Mouse (Mus musculus): Measurements from ENCODE around the gene Nprl3. TPM values are rescaled to one million over a fixed set of nuclear protein-coding genes. Genes with fewer than 3 reads are reported as not detected.
"Not testable (repeated sequence)": the region's sequence is repeated elsewhere in the genome, so short reads cannot be mapped to it uniquely, and the experiment has no call there.

Nprl3 gene
- polyA plus RNA-seq (2015; fragmentation: Nextera tagmentation; extraction: Ambion mirVana), result 48.3 and 54.2 TPM in 2 replicates

DNA sequence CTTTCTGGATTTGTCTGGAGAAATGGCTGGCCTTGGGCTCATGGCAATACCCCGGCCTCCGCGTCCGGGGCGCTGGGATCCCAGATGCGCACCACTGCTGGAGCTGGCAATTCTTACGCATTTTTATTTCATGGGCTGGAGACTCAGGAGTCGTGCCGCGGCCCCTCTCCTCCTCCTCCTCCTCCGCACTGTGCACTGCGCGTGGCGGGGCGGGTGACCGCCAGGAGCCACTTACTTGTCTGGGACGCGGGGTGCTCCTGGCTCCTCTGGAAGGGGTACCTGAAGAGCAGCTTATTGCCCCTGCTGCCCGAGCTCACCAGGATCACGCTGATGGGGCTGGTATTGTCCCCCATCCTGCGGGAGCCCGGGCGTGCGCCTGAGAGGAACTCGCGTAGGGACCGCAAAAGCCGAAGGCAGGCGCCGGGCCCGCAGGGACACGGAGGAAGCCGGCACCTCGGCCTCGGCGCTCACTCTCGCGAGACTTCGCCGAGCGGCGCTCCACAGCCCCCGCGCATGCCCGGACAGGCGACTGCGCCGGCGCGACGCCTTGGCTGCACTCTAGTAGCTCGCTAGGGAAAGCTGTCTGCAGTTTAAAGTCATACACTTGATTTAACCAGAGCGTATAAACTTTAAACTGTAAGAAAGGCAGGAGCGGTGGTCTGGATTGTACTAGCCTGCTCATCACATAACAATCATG lies at the start of gene Nprl3:
TSS of gene Nprl3 (minus strand) at position 520 of the 697 bp plus-strand sequence.
- Histone ChIP-seq H3K9ac (peak within 1 kb of the TSS; percentile 92), H3K36me3 (ENCODE audit: poor library complexity, severe bottlenecking) (peaks cover 6% of the 10 kb centered on the region; the same call in 1 of the 2 replicates), H3K27ac (peak within 1 kb of the TSS; percentile 96), H3K4me1 (peaks cover 17% of the 10 kb centered on the region), H3K27me3 (0 out of 2 replicates have a peak, but pooled peaks cover 16% of the 10 kb centered on the region), H3K4me2 (peak within 1 kb of the TSS; percentile 73), H3K4me3 (peak within 1 kb of the TSS; percentile 69), H3K9me3 (replicated peaks) (no peaks in the 10 kb centered on the region)
- under 1% methylated on average over 54 of the region's 54 CpGs for WGBS
- ATAC-seq, result peak; percentile 100

DNA sequence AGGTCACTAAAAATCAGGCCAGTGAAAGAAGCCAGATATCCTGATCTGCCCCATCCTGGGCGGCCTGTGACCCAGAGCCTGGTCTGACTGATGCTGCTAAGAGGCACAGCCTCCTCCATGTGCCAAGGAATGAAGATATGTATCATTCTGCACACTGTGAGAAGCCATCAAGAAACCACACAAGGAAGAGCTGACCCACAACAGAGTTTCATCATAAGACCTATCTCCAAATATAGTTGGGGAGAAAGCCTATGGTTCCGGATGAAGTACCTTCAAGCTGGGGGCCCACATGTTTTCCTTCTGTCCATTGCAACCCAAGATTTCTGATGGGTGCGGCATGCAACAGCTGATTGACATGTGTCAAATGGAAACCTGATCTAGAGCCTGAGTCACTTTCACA lies 48.5 kb upstream of the Nprl3 start:
- H3K36me3 ChIP-seq (ENCODE audit: poor library complexity, severe bottlenecking), result no peaks in the 10 kb centered on the region
- H3K27me3 ChIP-seq, result no peaks in the 10 kb centered on the region
- ATAC-seq, result no peak
- H3K27ac ChIP-seq, result no peak overlapping the region
- no peaks in the 10 kb centered on the region for H3K4me1 ChIP-seq
- no peak overlapping the region for H3K4me2 ChIP-seq
- WGBS, result 80% methylated on average over 3 of the region's 3 CpGs
- H3K9me3 ChIP-seq (replicated peaks), result no peaks in the 10 kb centered on the region
- no peak overlapping the region for H3K9ac ChIP-seq
- H3K4me3 ChIP-seq, result no peak overlapping the region

DNA sequence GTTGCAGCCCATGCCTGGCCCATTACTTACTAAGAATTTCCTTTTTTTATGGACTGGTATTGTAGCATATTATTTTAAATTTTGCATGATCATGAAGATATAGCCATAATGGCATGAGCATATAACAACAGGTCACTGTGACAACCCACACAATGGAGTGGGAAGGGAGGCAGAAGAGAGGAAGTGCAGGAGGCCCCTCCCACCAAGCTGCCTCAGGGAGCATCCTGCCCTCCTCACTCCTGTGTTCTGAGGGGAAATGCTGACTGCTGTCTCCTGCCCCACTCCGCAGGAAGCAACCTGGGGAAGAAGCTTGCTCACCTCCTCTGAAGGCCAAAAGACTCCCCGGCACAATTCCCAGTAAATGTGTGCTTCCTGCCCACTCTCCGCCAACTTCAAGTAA lies 42.4 kb upstream of the Nprl3 start:
- H3K27ac ChIP-seq, result no peak overlapping the region
- no peaks in the 10 kb centered on the region for H3K9me3 ChIP-seq (replicated peaks)
- no peak overlapping the region for H3K4me3 ChIP-seq
- H3K9ac ChIP-seq, result no peak overlapping the region
- no peak for ATAC-seq
- no peaks in the 10 kb centered on the region for H3K27me3 ChIP-seq
- WGBS, result 83% methylated on average over 3 of the region's 3 CpGs
- no peaks in the 10 kb centered on the region for H3K36me3 ChIP-seq (ENCODE audit: poor library complexity, severe bottlenecking)
- H3K4me2 ChIP-seq, result no peak overlapping the region
- H3K4me1 ChIP-seq, result no peaks in the 10 kb centered on the region

DNA sequence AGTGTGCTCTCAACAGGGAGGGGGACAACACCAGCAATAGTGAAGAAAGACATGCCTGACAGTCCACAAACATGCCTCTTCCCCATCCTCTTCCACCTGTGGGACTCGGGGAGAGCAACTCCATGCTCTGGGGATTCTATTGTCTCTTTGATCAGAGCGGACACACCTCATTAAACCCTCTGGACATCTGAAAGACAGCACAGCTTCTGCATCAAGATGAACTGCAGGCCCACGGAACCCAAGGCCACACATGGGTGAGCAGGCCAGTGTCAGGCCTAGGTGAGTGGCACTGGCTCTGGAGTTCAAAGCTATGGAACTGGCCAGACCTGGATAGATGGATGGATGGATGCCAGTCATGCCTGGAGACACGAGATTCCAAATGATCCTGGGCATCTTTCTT lies 41.9 kb upstream of the Nprl3 start:
- no peaks in the 10 kb centered on the region for H3K27me3 ChIP-seq
- no peaks in the 10 kb centered on the region for H3K4me1 ChIP-seq
- no peak for ATAC-seq
- H3K4me3 ChIP-seq, result no peak overlapping the region
- no peak overlapping the region for H3K9ac ChIP-seq
- no peaks in the 10 kb centered on the region for H3K9me3 ChIP-seq (replicated peaks)
- H3K27ac ChIP-seq, result no peak overlapping the region
- 58% methylated on average over 4 of the region's 4 CpGs for WGBS
- no peaks in the 10 kb centered on the region for H3K36me3 ChIP-seq (ENCODE audit: poor library complexity, severe bottlenecking)
- H3K4me2 ChIP-seq, result no peak overlapping the region

DNA sequence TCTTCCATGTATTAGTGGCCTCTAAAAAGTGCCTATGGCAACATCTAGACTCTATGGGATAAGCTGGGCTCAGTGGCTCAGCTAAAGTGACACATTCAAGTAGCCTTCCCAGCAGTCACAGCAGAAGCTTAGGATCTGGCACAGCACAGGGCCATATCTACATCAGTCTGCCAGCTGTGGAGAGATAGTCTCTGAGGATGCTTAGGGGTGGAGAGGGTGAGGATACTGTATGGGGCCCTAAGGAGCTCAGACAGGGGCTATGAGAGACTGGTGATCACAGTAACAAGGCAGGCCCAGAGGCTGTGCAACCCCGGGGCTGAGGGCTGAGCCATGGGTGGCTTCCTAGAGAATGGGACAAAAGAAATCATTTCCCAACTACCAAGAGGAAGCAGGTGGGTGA lies 39.5 kb upstream of the Nprl3 start:
- Histone ChIP-seq H3K4me3 (no peak overlapping the region), H3K27me3 (no peaks in the 10 kb centered on the region), H3K4me1 (0 out of 2 replicates have a peak, but pooled peaks cover 3% of the 10 kb centered on the region), H3K4me2 (no peak overlapping the region), H3K36me3 (ENCODE audit: poor library complexity, severe bottlenecking) (no peaks in the 10 kb centered on the region), H3K9me3 (replicated peaks) (no peaks in the 10 kb centered on the region), H3K9ac (no peak overlapping the region), H3K27ac (no peak overlapping the region)
- 91% methylated on average over 1 of the region's 1 CpGs for WGBS
- no peak for ATAC-seq

DNA sequence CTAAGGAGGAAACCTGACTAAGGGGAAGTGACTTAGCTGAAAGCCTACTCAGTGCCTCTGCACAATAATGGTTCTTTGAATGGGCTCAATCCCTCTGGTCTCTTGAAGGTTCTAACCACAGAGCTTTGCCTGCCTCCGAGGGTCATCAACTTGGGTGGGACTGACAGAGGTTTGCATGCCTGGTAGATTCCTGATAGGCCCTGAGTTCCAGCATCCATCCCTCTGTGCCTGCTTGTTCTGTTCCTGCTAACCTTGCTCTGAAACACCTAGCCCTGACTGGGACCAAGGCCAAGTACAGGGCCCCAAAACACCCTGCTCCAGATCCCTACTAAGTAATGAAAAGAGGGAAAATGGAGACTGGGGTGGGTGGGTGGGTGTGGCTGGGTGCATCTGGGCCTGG lies 35.9 kb upstream of the Nprl3 start:
- Histone ChIP-seq H3K27me3 (peaks cover 12% of the 10 kb centered on the region; the same call in 1 of the 2 replicates), H3K27ac (no peak overlapping the region), H3K4me1 (0 out of 2 replicates have a peak, but pooled peaks cover 3% of the 10 kb centered on the region), H3K4me2 (no peak overlapping the region), H3K36me3 (ENCODE audit: poor library complexity, severe bottlenecking) (no peaks in the 10 kb centered on the region), H3K9ac (no peak overlapping the region), H3K9me3 (replicated peaks) (no peaks in the 10 kb centered on the region), H3K4me3 (no peak overlapping the region)
- ATAC-seq, result no peak
- WGBS, result 74% methylated on average over 1 of the region's 1 CpGs

DNA sequence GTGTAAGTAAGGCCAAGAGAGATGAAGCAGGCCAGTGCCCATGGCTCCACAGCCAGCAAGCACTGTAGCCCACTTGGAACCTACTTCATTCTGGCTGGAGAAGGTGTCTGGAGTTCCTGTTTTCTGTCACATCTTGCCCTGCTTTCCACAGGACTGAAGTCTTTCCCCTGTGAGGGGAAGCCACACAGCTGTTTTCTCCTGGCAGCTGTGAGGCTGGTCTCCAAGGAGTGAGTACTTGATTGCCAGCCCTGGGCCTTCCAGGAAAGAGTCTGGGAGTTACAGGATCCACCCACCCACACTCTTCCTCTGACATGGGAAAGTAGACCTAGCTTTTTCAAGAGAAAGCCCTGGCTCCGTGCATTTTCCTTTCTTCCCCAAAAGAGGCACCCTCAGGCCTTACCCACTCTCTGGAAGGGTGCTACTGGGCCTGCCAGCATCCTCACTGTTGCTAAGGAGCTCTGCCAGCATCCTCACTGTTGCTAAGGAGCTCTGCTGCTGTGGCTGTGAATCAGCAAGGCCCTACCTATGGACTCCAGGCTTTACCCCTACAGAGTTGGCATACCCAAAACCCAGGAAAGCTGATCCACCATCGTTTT lies 35.4 kb upstream of the Nprl3 start:
- no peak overlapping the region for H3K9ac ChIP-seq
- no peak for ATAC-seq
- H3K9me3 ChIP-seq (replicated peaks), result no peaks in the 10 kb centered on the region
- no peaks in the 10 kb centered on the region for H3K36me3 ChIP-seq (ENCODE audit: poor library complexity, severe bottlenecking)
- H3K4me2 ChIP-seq, result no peak overlapping the region
- H3K4me3 ChIP-seq, result no peak overlapping the region
- no peak overlapping the region; the same call in 1 of the 2 replicates for H3K27ac ChIP-seq
- peaks cover 12% of the 10 kb centered on the region; the same call in 1 of the 2 replicates for H3K27me3 ChIP-seq
- 57% methylated on average over 2 of the region's 2 CpGs for WGBS
- H3K4me1 ChIP-seq, result 0 out of 2 replicates have a peak, but pooled peaks cover 3% of the 10 kb centered on the region

DNA sequence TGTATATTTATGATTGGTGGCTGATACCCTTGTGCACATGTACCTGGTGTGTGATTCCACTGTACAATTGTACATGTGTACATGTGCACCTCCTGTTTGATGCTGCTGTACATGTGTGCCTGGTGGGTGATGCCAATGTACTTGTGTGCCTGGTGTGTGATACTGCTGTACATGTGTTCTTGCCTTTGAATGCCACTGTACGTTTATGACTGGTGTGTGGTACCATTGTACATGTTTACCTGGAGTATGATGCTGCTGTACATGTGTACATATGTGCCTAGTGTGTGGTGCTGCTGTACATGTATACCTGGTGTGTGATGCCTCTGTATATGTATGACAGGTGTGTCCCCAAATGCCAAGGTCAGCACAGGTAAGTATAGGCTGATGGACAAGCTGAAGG lies 34.0 kb upstream of the Nprl3 start:
- H3K9me3 ChIP-seq (replicated peaks), result no peaks in the 10 kb centered on the region
- H3K4me1 ChIP-seq, result 0 out of 2 replicates have a peak, but pooled peaks cover 3% of the 10 kb centered on the region
- no peak overlapping the region for H3K4me3 ChIP-seq
- H3K36me3 ChIP-seq (ENCODE audit: poor library complexity, severe bottlenecking), result no peaks in the 10 kb centered on the region
- 73% methylated on average over 1 of the region's 1 CpGs for WGBS
- H3K9ac ChIP-seq, result no peak overlapping the region
- H3K4me2 ChIP-seq, result no peak overlapping the region
- no peak for ATAC-seq
- H3K27ac ChIP-seq, result no peak overlapping the region
- H3K27me3 ChIP-seq, result peaks cover 12% of the 10 kb centered on the region; the same call in 1 of the 2 replicates

DNA sequence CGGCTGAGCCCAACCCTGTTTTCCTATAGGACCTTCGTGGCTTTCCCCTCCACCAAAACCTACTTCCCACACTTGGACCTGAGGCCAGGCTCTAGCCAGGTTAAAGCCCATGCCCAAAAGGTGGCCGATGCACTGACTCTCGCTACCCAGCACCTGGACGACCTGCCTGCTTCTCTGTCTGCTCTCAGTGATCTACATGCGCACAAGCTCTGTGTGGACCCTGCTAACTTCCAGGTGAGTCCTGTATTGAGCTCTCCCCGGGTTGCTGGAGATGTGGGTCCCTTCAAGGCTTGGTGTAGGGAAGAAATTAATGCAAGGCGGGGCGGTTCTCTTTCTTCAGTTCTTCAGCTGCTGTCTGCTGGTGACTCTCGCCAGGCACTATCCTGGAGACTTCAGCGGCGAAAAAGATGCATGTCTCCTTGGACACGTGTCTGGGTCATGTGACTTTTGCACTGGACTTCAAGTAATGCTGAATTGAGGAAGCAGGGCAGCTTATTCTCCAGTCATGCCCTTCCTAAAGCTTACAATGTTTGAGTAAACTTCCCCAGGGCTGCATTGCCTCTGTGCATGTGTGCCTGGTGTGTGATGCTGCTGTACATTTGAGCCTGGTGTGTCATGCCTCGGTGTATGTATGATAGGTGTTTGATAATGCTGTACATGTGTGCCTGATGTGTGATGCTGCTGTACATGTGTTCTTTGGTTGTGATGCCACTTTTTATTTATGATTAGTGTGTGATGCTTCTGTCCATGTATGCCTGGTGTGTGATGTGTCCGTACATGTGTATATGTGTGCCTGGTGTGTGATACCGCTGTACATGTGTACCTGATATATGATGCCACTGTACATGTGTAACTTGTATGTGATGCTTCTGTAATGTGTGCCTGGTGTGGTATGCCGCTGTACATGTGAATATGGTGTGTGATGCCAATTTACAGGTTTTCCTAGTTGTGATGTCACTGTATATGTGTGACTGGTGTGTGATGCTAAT lies 33.1 kb upstream of the Nprl3 start:
- Histone ChIP-seq H3K4me2 (peak overlapping the region; percentile 52), H3K4me1 (0 out of 2 replicates have a peak, but pooled peaks cover 3% of the 10 kb centered on the region), H3K27ac (no peak overlapping the region), H3K27me3 (peaks cover 12% of the 10 kb centered on the region; the same call in 1 of the 2 replicates), H3K9ac (no peak overlapping the region), H3K36me3 (ENCODE audit: poor library complexity, severe bottlenecking) (no peaks in the 10 kb centered on the region), H3K9me3 (replicated peaks) (no peaks in the 10 kb centered on the region), H3K4me3 (0 out of 2 replicates have a peak overlapping the region, but pooled peaks have one; percentile 9)
- WGBS, result 53% methylated on average over 15 of the region's 17 CpGs
- 0 out of 2 replicates have a peak, but pooled peaks have one; percentile 15 for ATAC-seq

DNA sequence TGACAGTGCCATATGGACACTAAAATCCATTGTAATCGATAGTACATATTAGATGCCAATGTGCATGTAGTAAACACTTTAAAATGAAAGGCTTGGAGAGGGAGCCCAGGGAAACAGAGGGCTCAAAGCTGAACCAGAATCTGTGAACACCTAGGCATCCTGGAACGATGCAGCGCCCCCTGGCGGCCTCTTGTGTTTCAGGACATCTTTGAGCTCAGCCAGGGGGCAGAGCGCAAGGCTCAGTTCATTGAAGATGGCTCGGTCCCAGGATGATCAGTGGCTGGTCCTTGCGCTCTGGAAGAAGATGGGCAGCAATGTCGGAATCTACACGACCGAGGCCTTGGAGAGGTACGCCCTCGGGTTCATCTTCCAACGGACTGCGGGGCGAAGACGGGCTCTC lies 32.4 kb upstream of the Nprl3 start, which contains the start of gene Hbq1a:
TSS of gene Hbq1a (plus strand) at position 205 of the 400 bp plus-strand sequence.
- 4% methylated on average over 16 of the region's 16 CpGs for WGBS
- H3K9ac ChIP-seq; H3K9me3 ChIP-seq (replicated peaks); H3K27ac ChIP-seq; H3K4me1 ChIP-seq; H3K36me3 ChIP-seq (ENCODE audit: poor library complexity, severe bottlenecking): not testable (repeated sequence)
- H3K4me3 ChIP-seq, result 0 out of 2 replicates have a peak within 1 kb of the TSS, but pooled peaks have one; percentile 9
- H3K4me2 ChIP-seq, result peak within 1 kb of the TSS; percentile 52
- peaks cover 12% of the 10 kb centered on the region; the same call in 1 of the 2 replicates for H3K27me3 ChIP-seq
- ATAC-seq, result peak; percentile 65

DNA sequence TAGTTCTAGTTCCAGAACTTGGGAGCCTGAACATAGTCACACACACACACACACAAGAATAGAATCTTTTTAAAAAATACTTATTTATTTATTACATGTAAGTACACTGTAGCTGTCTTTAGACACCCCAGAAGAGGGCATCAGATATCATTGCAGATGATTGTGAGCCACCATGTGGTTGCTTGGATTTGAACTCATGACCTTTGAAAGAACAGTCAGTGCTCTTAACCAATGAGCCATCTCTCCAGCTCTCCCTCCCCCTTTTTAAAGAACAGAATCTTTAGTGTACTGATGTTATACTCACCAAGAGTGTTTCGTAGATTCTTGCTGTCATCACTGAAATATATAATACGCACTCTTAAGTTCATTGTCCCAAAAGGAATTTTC lies 31.0 kb upstream of the Nprl3 start:
- 99% methylated on average over 2 of the region's 2 CpGs for WGBS
- H3K36me3 ChIP-seq (ENCODE audit: poor library complexity, severe bottlenecking), result no peaks in the 10 kb centered on the region
- H3K27me3 ChIP-seq, result peaks cover 12% of the 10 kb centered on the region; the same call in 1 of the 2 replicates
- no peak for ATAC-seq
- H3K4me2 ChIP-seq, result no peak overlapping the region
- H3K4me1 ChIP-seq, result 0 out of 2 replicates have a peak, but pooled peaks cover 3% of the 10 kb centered on the region
- no peaks in the 10 kb centered on the region for H3K9me3 ChIP-seq (replicated peaks)
- H3K4me3 ChIP-seq, result no peak overlapping the region
- H3K9ac ChIP-seq, result no peak overlapping the region
- H3K27ac ChIP-seq, result no peak overlapping the region

Data from forebrain, embryonic 13.5 days (tissue).